Mouse (Mus musculus) gastrocnemius, adult 8-10 months (tissue): ENCODE measurements at regions not wholly inside any gene's neighbourhood (a gene's known extent, or its start where the extent isn't known, plus 50 kb on each side); places are given as distances from the start of the nearest gene placed in this dataset.

Experiments
- DNase-seq, 2 experiments: peaks; one replicate each; pipeline ENCODE4 v3.0.0; 2022; ENCODE audit warnings: low spot score in 2 of 2

- no peak for DNase-seq
Measured at GRCm38 (mm10) chr8:8084652-8085051, 576.4 kb downstream of the Efnb2 start.

- no peak for DNase-seq
Measured at GRCm38 (mm10) chr8:8064074-8064473, 597.0 kb downstream of the Efnb2 start.

- DNase-seq: no peak
Measured at GRCm38 (mm10) chr8:8054224-8054916, 606.7 kb downstream of the Efnb2 start.

GRCm38 (mm10) chr8:8051186-8051585 lies 609.9 kb downstream of the Efnb2 start:
- no peak for DNase-seq

- DNase-seq: no peak
Measured at GRCm38 (mm10) chr8:8050778-8051177, 610.3 kb downstream of the Efnb2 start.

GRCm38 (mm10) chr8:8044926-8045325 lies 616.1 kb downstream of the Efnb2 start:
- DNase-seq: no peak

- DNase-seq: no peak
Measured at GRCm38 (mm10) chr8:8044296-8044695, 616.7 kb downstream of the Efnb2 start.

- no peak for DNase-seq
Measured at GRCm38 (mm10) chr8:8037929-8038328, 623.1 kb downstream of the Efnb2 start.

GRCm38 (mm10) chr8:8011151-8011550 lies 649.9 kb downstream of the Efnb2 start:
- no peak for DNase-seq

- DNase-seq: no peak
Measured at GRCm38 (mm10) chr8:7994905-7995304, 666.1 kb downstream of the Efnb2 start.

- no peak for DNase-seq
Measured at GRCm38 (mm10) chr8:7988820-7989219, 672.2 kb downstream of the Efnb2 start.

- DNase-seq: no peak
Measured at GRCm38 (mm10) chr8:7977020-7977419, 684.0 kb downstream of the Efnb2 start.

GRCm38 (mm10) chr8:7973791-7974190 lies 687.3 kb downstream of the Efnb2 start:
- DNase-seq: no peak

- DNase-seq: no peak
Measured at GRCm38 (mm10) chr8:7964276-7964675, 696.8 kb downstream of the Efnb2 start.

GRCm38 (mm10) chr8:7956745-7957144 lies 704.3 kb downstream of the Efnb2 start:
- DNase-seq: no peak

- DNase-seq: no peak
Measured at GRCm38 (mm10) chr8:7954851-7955250, 706.2 kb downstream of the Efnb2 start.

- DNase-seq: no peak
Measured at GRCm38 (mm10) chr8:7945966-7946775, 714.9 kb downstream of the Efnb2 start.

- no peak for DNase-seq
Measured at GRCm38 (mm10) chr8:7936596-7936995, 724.4 kb downstream of the Efnb2 start.

- no peak for DNase-seq
Measured at GRCm38 (mm10) chr8:7919416-7919815, 741.6 kb downstream of the Efnb2 start.

- no peak for DNase-seq
Measured at GRCm38 (mm10) chr8:7894338-7894737, 766.7 kb downstream of the Efnb2 start.

GRCm38 (mm10) chr8:7853169-7853568 lies 807.9 kb downstream of the Efnb2 start:
- no peak for DNase-seq

GRCm38 (mm10) chr8:7850573-7850972 lies 810.5 kb downstream of the Efnb2 start:
- no peak for DNase-seq

- DNase-seq: no peak
Measured at GRCm38 (mm10) chr8:7831948-7832347, 829.1 kb downstream of the Efnb2 start.
